Mouse (Mus musculus) kidney, embryonic 15.5 days (tissue): ENCODE results near the gene Cpsf4l. TPM values are rescaled to one million over a fixed set of nuclear protein-coding genes. Genes with fewer than 3 reads are reported as not detected.
A peak's percentile ranks its signal among the peaks of the same experiment; 100 is the strongest.

Experiments
- ATAC-seq: fragments of 200-750 bp; cut with Nextera tagmentation; replicated peaks from 2 replicates; pipeline ENCODE4 v1.8.0; 2017; ENCODE audit warnings: moderate TSS enrichment; ENCODE audit not compliant: low FRiP score
- H3K27ac ChIP-seq: fragments of 300-500 bp; sonication (generic); 2 replicates; pipeline ENCODE4 v1.5.1; 2015; ENCODE audit warnings: mild to moderate bottlenecking, inconsistent platforms
- H3K27me3 ChIP-seq: fragments of 300-500 bp; sonication (generic); 2 replicates; pipeline ENCODE4 v1.6.1; 2015; ENCODE audit warnings: inconsistent platforms
- H3K36me3 ChIP-seq: fragments of 300-500 bp; sonication (generic); 2 replicates; pipeline ENCODE4 v1.6.1; 2015; ENCODE audit warnings: inconsistent platforms
- H3K4me1 ChIP-seq: fragments of 300-500 bp; sonication (generic); 2 replicates; pipeline ENCODE4 v1.6.1; 2015; ENCODE audit warnings: inconsistent platforms
- H3K4me2 ChIP-seq: fragments of 300-500 bp; sonication (generic); 2 replicates; pipeline ENCODE4 v1.6.1; 2015; ENCODE audit warnings: moderate library complexity, mild to moderate bottlenecking, inconsistent platforms
- H3K4me3 ChIP-seq: fragments of 300-500 bp; sonication (generic); replicated peaks from 2 replicates; pipeline ENCODE4 v1.5.1; 2015; ENCODE audit warnings: mild to moderate bottlenecking, inconsistent platforms
- H3K9ac ChIP-seq: fragments of 300-500 bp; sonication (generic); 2 replicates; pipeline ENCODE4 v1.6.1; 2015; ENCODE audit warnings: mild to moderate bottlenecking, inconsistent platforms
- H3K9me3 ChIP-seq: fragments of 300-500 bp; sonication (generic); replicated peaks from 2 replicates; pipeline ENCODE4 v1.6.1; 2016; ENCODE audit warnings: inconsistent platforms
- WGBS: fragments of 180-500 bp; shearing (Covaris S2); methylation state at CpG from one replicate; pipeline ENCODE4 v1.1.7; 2015; ENCODE audit warnings: mixed read lengths; 5-methylcytosine and 5-hydroxymethylcytosine counted together
- polyA plus RNA-seq: library from polyadenylated mRNA; unstranded; fragments of >200 nt; fragmentation: Nextera tagmentation; extraction: Ambion mirVana; gene quantifications from 2 replicates; pipeline ENCODE4 v1.2.1, GENCODE M21; 2015

Gene Cpsf4l
- 0.74 and 1.2 TPM in 2 replicates for polyA plus RNA-seq

DNA sequence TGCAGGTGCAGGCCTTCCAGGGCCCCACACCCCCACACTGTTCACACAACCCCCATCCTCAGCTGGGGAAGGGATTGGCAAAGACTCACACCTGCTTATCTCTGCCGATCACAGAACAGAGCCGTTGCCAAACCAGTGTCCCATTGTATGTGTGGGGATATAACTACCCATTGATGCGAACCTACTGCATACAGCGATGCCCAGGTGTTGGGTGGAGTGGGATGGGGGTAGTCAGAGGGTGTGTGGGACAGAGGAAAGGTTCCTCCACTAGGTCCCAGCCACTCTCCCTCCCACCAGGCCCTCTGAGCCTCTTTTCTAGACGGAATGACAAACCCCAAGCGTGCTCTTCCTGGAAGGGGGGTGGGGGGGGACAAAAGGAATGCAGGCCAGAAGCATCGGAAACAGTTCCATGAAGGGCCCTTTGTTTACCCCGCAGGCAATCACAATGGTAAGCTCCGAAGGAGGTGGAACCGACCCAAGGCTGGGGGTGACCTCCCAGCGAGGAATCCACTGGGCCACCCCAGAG lies at the start of gene Cpsf4l:
Gene Cpsf4l, minus strand, starts transcription at position 287 of the 526 bp plus-strand sequence.
- Histone ChIP-seq H3K4me2 (peak within 1 kb of the TSS; percentile 5; the same call in 1 of the 2 replicates), H3K36me3 (peaks cover 8% of the 10 kb centered on the region; the same call in 1 of the 2 replicates), H3K27ac (peak within 1 kb of the TSS; percentile 83), H3K9ac (peak within 1 kb of the TSS; percentile 25; the same call in 1 of the 2 replicates), H3K4me1 (peaks cover 24% of the 10 kb centered on the region), H3K27me3 (0 out of 2 replicates have a peak, but pooled peaks cover 4% of the 10 kb centered on the region), H3K9me3 (no peaks in the 10 kb centered on the region), H3K4me3 (no peak within 1 kb of the TSS)
- ATAC-seq, result no peak
- 13% methylated on average over 11 of the region's 11 CpGs for WGBS

DNA sequence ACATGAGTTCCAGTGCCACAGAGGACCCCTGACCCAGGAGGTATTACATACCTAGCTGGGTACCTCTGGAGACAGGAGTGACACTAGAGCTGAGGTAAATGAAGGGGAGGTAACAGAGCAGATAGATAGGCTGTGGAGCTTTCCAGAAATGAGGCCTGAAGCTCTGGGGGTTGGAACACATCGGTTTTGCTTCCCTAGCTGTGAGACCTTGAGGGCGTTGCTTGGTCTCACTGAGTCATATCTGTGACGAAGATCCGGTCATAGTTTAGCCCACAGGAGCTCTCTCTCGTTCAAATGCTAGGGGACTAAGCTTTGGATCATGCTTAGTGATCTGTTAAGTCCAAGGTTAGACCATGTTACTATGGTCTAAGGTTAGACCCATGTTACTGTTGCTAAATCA lies 49.0 kb upstream of the Cpsf4l start:
- H3K4me3 ChIP-seq, result no peak overlapping the region
- ATAC-seq, result no peak
- 94% methylated on average over 5 of the region's 5 CpGs for WGBS
- no peaks in the 10 kb centered on the region for H3K27me3 ChIP-seq
- H3K27ac ChIP-seq, result no peak overlapping the region
- H3K9me3 ChIP-seq, result no peaks in the 10 kb centered on the region
- peaks cover 21% of the 10 kb centered on the region for H3K4me1 ChIP-seq
- no peak overlapping the region for H3K9ac ChIP-seq
- no peaks in the 10 kb centered on the region for H3K36me3 ChIP-seq
- H3K4me2 ChIP-seq, result no peak overlapping the region

DNA sequence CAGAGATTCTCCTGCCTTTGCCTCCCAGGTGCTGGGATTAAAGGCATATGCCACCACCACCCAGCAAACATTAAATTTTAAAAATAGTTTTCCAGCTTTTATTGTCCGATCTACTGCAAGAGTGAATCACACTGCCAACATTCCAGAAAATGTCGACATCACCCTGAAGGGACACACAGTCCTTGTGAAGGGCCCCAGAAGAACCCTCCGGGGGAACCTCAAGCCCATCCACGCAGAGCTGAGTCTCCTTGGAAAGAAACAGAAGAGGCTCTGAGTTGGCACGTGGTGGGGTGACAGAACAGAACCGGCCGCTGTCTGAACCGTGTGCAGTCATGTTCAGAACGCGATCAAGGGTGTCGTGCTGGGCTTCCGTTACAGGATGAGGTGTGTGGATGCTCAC lies 46.8 kb upstream of the Cpsf4l start:
- H3K27ac ChIP-seq, result no peak overlapping the region
- WGBS, result 95% methylated on average over 12 of the region's 12 CpGs

DNA sequence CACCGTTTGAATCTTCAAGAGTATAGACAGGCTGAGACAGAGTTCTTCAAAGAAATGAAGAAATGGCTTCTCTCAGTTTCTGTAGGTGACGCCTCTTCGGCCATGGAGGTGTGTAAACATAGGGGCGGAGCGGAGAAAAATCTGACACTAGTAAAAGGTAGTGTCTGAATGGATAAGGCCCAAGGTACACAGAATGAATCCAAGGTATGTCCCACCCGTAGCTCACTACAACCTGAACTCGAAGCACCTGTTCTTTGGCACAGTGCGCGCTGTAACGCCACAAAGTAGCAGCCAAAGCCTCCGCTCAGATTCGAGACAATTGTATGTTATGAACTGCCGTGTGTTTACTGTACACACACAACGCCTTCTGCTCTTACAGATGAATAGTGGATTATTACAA lies 46.1 kb upstream of the Cpsf4l start:
- ATAC-seq, result no peak
- Histone ChIP-seq H3K4me1 (peaks cover 23% of the 10 kb centered on the region), H3K27ac (no peak overlapping the region), H3K9ac (no peak overlapping the region), H3K9me3 (no peaks in the 10 kb centered on the region), H3K27me3 (no peaks in the 10 kb centered on the region), H3K4me3 (no peak overlapping the region), H3K4me2 (no peak overlapping the region), H3K36me3 (no peaks in the 10 kb centered on the region)
- WGBS, result 93% methylated on average over 14 of the region's 14 CpGs

More for the DNA sequence above, 46.8 kb upstream of the Cpsf4l start:
- no peaks in the 10 kb centered on the region for H3K36me3 ChIP-seq
- no peaks in the 10 kb centered on the region for H3K9me3 ChIP-seq
- ATAC-seq, result no peak
- H3K4me2 ChIP-seq, result no peak overlapping the region
- H3K27me3 ChIP-seq, result no peaks in the 10 kb centered on the region
- peaks cover 23% of the 10 kb centered on the region for H3K4me1 ChIP-seq
- H3K9ac ChIP-seq, result no peak overlapping the region
- H3K4me3 ChIP-seq, result no peak overlapping the region

DNA sequence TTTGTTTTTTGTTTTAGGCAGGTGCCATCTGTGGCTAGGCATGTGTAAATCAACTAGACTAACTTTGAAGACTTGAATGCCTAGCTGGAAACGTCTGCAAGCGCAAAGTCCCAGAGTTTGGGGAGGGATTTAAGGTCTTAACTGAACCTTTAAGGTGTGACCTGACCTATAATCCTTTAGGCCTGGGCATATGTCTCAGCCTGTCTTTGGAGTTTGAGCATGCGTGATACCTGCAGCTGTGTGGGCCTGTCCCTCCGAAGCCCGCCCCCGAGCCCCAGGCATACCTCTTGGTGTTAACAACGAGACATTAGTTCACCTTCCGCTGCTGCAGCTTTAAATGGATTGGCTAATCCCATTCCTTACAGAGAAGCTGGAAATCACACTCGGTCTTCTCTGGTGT lies 45.0 kb upstream of the Cpsf4l start:
- 57% methylated on average over 9 of the region's 9 CpGs for WGBS
- Histone ChIP-seq H3K4me2 (no peak overlapping the region), H3K27me3 (no peaks in the 10 kb centered on the region), H3K4me1 (peaks cover 30% of the 10 kb centered on the region), H3K36me3 (no peaks in the 10 kb centered on the region), H3K4me3 (no peak overlapping the region), H3K27ac (no peak overlapping the region), H3K9me3 (no peaks in the 10 kb centered on the region), H3K9ac (no peak overlapping the region)
- ATAC-seq, result no peak

DNA sequence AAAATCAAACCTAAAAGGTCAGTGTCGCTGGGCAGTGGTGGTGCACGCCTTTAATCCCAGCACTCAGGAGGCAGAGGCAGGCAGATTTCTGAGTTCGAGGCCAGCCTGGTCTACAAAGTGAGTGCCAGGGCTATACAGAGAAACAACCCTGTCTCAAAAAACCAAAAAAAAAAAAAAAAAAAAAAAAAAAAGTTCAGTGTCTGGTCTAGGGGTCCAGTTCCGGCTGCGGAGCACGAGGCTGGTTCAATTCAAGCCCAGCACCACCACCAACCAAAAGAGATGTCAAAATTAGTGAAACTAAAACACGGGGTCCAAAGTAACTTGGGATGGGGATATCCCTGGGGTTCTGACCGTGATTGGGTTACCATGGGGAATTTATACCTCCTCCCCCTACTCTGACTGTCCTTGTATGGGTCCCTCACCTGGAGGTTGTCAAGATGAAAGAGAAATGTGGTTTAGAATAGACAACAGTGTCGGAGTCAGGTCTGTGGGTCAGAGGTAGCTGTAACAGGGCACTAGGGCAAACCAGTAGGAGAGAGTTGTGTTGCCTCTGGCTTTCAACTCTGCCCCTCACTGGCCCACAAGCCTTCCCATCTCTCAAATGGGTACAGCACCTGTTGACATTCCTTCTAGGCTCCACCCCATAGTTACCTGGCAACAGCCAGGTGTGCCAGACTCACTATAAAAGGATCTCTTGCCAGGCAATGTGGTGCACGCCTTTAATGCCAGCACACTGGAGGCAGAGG lies 43.0 kb upstream of the Cpsf4l start:
- Histone ChIP-seq H3K36me3 (0 out of 2 replicates have a peak, but pooled peaks cover 8% of the 10 kb centered on the region), H3K4me3 (no peak overlapping the region), H3K27me3 (no peaks in the 10 kb centered on the region), H3K4me2 (peak overlapping the region; percentile 77; the same call in 1 of the 2 replicates), H3K9me3 (no peaks in the 10 kb centered on the region), H3K9ac (no peak overlapping the region), H3K27ac (0 out of 2 replicates have a peak overlapping the region, but pooled peaks have one; percentile 97), H3K4me1 (peaks cover 49% of the 10 kb centered on the region)
- ATAC-seq, result no peak
- WGBS, result 94% methylated on average over 10 of the region's 10 CpGs

DNA sequence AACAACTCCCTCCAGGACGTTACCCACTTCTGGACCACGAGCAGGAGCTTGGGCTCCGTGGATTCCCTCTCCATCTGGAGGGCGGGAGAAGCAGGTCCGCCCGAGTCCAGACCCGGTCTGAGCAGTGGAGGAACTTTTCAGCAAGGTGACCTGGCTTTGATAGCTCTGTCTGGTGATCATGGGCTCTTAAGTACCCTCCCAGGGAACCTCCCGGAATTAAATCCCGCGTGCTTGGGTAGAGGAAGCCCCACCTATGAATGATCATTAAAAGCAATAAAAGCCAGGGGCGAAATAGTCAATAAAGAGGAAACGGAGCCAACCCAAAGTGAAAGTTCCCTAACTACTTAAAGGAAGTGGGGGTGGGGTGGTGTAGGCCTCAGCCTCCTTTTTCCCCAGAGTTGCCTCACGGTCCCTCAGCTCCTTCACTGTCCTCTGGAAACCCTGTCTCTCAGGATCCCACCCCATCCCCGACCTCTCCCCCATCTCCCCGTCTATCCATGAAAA lies 42.4 kb upstream of the Cpsf4l start:
- Histone ChIP-seq H3K4me1 (peaks cover 56% of the 10 kb centered on the region), H3K9ac (peak overlapping the region; percentile 43), H3K27me3 (no peaks in the 10 kb centered on the region), H3K27ac (peak overlapping the region; percentile 97), H3K4me3 (peak overlapping the region; percentile 79), H3K9me3 (no peaks in the 10 kb centered on the region), H3K4me2 (peak overlapping the region; percentile 77), H3K36me3 (0 out of 2 replicates have a peak, but pooled peaks cover 8% of the 10 kb centered on the region)
- 16% methylated on average over 15 of the region's 15 CpGs for WGBS
- peak; percentile 0; the same call in 1 of the 2 replicates for ATAC-seq

DNA sequence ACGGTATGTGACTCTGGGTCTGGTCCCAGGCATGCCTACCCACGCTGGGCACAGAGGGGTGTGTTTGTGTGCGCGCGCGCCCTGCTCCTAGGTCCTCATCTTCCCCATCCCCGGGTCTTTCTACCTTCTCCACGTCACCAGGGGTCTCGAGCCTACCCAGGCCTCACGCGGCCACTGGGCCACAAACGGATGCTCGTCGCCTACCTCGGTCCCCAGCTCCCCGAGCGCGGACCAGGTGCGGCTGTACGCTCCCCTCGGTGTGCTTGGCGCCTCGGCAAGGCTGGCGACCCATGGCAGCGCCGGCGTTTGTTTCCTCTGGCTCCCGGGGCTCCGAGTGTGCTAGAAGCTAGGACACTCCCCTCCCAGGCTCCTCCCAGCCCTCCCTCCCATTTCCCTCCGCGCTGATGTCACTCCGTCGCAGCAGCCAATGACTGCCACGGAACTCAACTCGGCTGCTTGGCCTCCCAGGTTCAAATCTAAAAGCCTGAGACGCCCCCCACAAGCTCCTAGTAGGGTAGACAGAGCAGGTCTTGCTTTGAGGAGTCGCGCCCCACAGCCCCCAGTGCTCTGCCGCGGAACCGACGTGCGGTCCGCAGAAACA lies 41.8 kb upstream of the Cpsf4l start, which contains the start of gene Cdc42ep4:
Gene Cdc42ep4, minus strand, starts transcription at position 398 of the 601 bp plus-strand sequence.
- Histone ChIP-seq H3K4me2 (peak within 1 kb of the TSS; percentile 77), H3K4me3 (peak within 1 kb of the TSS; percentile 79), H3K9me3 (no peaks in the 10 kb centered on the region), H3K27ac (peak within 1 kb of the TSS; percentile 97), H3K36me3 (0 out of 2 replicates have a peak, but pooled peaks cover 8% of the 10 kb centered on the region), H3K9ac (peak within 1 kb of the TSS; percentile 92), H3K4me1 (peaks cover 60% of the 10 kb centered on the region), H3K27me3 (no peaks in the 10 kb centered on the region)
- peak; percentile 87 for ATAC-seq
- WGBS, result under 1% methylated on average over 44 of the region's 44 CpGs

DNA sequence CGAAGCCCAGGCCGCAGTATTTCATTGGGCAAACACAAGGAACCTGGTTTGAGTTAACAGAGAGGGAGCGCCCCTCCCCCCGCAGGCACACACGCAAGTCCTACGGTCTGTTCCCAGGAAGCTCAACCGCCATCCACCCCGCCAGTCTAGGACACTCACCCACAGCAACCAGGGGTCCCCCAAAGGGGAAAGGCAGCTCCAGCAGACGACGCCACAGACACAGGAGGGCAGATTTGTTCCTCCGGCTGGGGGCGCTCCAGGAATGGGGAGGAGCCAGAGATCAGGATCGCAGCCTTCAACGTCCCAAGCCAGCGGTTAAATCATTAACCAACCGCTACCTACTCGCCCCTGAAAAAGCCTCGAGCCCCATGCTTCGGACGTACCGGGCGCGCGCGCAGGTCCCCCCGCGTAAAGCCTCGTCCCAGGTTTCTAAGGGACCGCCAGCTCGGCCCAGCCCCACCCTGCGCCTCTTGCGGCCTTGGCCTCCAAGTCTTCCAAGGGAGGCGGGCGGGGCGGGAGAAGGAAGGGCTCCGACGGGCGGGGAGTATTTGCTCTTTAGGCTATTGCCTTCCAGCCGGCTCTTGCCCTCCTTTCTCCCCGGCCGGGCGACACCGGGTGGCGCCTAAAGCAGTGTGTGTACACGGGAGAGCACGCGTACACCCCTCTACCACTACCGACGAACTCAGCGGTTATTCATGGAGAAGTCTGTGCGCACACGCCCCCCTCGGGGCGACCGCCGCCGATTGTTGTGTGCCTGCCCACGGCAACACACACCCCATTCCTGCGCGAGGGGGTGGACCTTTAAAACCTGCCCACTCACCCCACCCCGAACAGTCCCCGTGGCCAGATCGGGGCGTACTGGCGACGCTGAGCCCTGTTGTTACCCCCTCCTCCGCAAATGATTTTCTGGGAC lies 41.0 kb upstream of the Cpsf4l start:
- Histone ChIP-seq H3K4me2 (peak overlapping the region; percentile 77), H3K27me3 (no peaks in the 10 kb centered on the region), H3K9me3 (no peaks in the 10 kb centered on the region), H3K4me1 (peaks cover 60% of the 10 kb centered on the region), H3K9ac (peak overlapping the region; percentile 92), H3K4me3 (peak overlapping the region; percentile 79), H3K36me3 (peaks cover 13% of the 10 kb centered on the region; the same call in 1 of the 2 replicates), H3K27ac (peak overlapping the region; percentile 97)
- ATAC-seq, result peak; percentile 30
- WGBS, result under 1% methylated on average over 67 of the region's 67 CpGs

DNA sequence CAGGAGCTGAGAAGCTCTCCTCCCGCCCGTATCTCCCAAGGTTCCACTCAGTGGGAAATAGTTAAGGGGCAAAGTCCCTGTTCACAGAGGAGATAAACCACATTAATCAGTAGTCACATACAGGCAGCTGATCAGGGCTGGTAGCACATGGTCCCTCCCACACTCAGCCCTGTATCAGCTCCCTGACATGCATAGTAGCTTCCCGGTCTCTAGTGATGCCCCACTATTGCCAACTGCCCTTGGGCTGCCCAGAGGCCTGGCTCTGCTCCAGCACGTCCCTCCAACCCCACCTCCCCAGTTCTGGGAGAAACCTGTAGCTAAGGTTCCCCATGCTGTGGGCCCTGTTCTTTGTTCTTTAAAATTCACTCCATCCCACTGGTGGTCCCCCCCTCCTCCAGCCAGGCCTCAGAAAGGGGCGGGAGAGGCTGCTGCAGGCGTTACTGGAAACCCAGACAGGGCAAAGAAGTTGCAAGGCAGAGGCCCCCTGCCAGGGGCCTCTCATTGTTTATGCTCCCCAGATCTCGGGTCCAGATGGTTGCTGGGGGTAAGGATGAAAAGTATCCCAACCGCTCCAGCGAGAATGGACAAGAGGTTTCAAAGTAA lies 40.0 kb upstream of the Cpsf4l start:
- ATAC-seq, result peak; percentile 41; the same call in 1 of the 2 replicates
- Histone ChIP-seq H3K4me2 (peak overlapping the region; percentile 77), H3K4me3 (peak overlapping the region; percentile 79), H3K4me1 (peaks cover 58% of the 10 kb centered on the region), H3K9me3 (no peaks in the 10 kb centered on the region), H3K27ac (peak overlapping the region; percentile 97), H3K36me3 (peaks cover 16% of the 10 kb centered on the region; the same call in 1 of the 2 replicates), H3K9ac (peak overlapping the region; percentile 92), H3K27me3 (no peaks in the 10 kb centered on the region)
- WGBS, result 1% methylated on average over 9 of the region's 9 CpGs
